Mouse (Mus musculus) erythroblast, embryonic 14.5 days (primary cell): Measurements from ENCODE around the gene Higd1a.

ENCODE experiments used
- GATA1 ChIP-seq: IDR thresholded peaks from 2 replicates; pipeline ENCODE4 v1.6.1; 2012; ENCODE audit warnings: low read length, inconsistent platforms, mixed read lengths
- TAL1 ChIP-seq: IDR thresholded peaks from 3 replicates; pipeline ENCODE4 v1.6.1; 2012; ENCODE audit warnings: low read length, inconsistent platforms, mixed read lengths

DNA sequence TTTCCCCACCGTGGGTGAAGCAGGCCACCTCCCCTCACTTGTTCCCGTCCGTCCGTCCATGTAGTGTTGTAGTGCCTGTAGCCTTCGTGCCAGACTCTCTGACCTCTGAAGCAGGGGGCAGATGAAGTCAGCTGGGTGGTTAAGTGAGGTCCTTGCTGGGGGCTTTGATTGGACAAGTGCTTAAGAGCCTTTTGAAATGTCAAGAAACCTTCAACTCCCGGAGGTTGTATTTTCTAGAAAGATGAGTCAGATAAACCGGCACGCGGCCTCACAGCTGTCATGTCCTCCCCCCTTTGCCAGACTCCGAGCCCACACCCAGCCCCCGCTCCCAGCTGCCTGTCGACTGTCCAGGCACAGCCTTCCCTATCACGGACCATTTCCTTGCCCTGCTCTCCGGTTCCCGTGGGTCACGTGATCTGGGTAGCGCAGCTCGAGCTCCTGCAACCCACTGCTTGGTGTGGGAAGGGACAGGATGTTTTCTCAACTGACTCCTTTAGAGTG lies 32.3 kb upstream of the Higd1a start:
- TF ChIP-seq GATA1 (no peak), TAL1 (no peak)
